Mouse (Mus musculus) hindbrain, embryonic 14.5 days (tissue): Measurements from ENCODE around the gene Brpf1. TPM values are rescaled to one million over a fixed set of nuclear protein-coding genes. Genes with fewer than 3 reads are reported as not detected.
A peak's percentile ranks its signal among the peaks of the same experiment; 100 is the strongest.

ENCODE experiments used
- ATAC-seq: fragments of 200-750 bp; cut with Nextera tagmentation; 2 replicates; pipeline ENCODE4 v1.8.0; 2017; ENCODE audit warnings: moderate number of reproducible peaks, mild to moderate bottlenecking, moderate TSS enrichment, moderate library complexity; ENCODE audit not compliant: low FRiP score
- DNase-seq: peaks from one replicate; pipeline ENCODE4 v3.0.0-alpha.2; 2015; ENCODE audit warnings: low spot score
- H3K27ac ChIP-seq: fragments of 300-500 bp; sonication (generic); 2 replicates; pipeline ENCODE4 v1.5.1; 2014; ENCODE audit warnings: mild to moderate bottlenecking, moderate library complexity
- H3K27me3 ChIP-seq: fragments of 300-500 bp; sonication (generic); 2 replicates; pipeline ENCODE4 v1.6.1; 2014; ENCODE audit warnings: mild to moderate bottlenecking, low read length, mixed read lengths; ENCODE audit not compliant: control insufficient read depth, insufficient read depth
- H3K36me3 ChIP-seq: fragments of 300-500 bp; sonication (generic); replicated peaks from 2 replicates; pipeline ENCODE4 v1.6.1; 2014; ENCODE audit not compliant: control insufficient read depth, insufficient read depth
- H3K4me1 ChIP-seq: fragments of 300-500 bp; sonication (generic); replicated peaks from 2 replicates; pipeline ENCODE4 v1.6.1; 2014; ENCODE audit warnings: antibody characterized with exemption, low read length, mixed read lengths; ENCODE audit not compliant: control insufficient read depth, insufficient read depth
- H3K4me2 ChIP-seq: fragments of 300-500 bp; sonication (generic); replicated peaks from 2 replicates; pipeline ENCODE4 v1.6.1; 2014; ENCODE audit warnings: mild to moderate bottlenecking, moderate library complexity
- H3K4me3 ChIP-seq: fragments of 300-500 bp; sonication (generic); replicated peaks from 2 replicates; pipeline ENCODE4 v1.5.1; 2014; ENCODE audit warnings: mild to moderate bottlenecking, low read length
- H3K9ac ChIP-seq: fragments of 300-500 bp; sonication (generic); 2 replicates; pipeline ENCODE4 v1.6.1; 2014
- H3K9me3 ChIP-seq: fragments of 300-500 bp; sonication (generic); 2 replicates; pipeline ENCODE4 v1.6.1; 2016; ENCODE audit warnings: low read length; ENCODE audit not compliant: control insufficient read depth
- WGBS: fragments of 180-500 bp; shearing (Covaris S2); extraction: QIAGEN DNeasy Blood & Tissue Kit; methylation state at CpG from one replicate; pipeline ENCODE4 v1.1.7; 2014; 5-methylcytosine and 5-hydroxymethylcytosine counted together
- polyA plus RNA-seq: library from polyadenylated mRNA; unstranded; fragments of >200 nt; fragmentation: Nextera tagmentation; extraction: Ambion mirVana; gene quantifications from 2 replicates; pipeline ENCODE4 v1.2.1, GENCODE M21; 2014

Brpf1 gene
- polyA plus RNA-seq, 1 experiment from 2014 or later: 18.1 TPM

DNA sequence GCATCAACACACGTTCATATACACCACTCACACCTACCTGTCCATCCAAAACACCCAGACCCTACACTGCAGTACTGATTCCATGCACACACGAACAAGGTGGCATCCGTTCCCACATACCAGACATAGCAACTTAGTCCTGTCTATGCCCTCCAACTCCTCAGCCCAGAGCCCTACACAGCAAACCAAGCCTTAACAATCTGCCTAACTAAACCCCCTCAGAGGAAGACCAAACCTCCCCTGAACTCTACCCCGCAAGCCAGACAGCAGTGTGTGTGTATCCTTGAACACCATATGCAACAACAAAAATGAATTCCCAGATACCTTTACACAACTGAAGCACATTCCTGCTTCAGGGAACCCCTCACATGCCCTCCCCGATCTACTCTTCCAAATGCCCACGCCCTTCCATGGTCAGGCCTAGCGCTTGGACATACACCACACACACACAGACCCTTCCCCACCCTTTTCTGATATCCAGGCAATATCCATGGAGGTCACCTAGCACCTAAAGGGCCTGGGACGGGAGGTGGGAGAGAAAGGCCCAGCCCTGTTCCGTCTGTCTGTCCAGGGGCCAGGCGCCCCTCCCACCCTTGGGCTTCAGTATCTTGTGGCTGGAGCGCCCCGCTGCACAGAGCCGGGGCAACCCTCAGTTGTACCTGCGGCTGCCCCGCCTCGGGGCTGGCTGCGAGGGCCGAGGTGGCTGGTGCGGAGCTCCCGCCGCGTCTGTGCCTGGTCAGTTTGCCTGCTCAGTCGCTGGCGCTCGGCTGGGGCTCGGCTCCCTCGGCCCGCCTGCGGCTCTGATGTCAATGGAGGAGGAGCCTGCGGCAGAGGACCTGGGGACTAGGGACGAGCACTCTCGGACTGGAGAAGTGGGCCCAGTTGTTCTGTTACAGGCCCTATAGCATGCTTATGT lies 36.5 kb downstream of the Brpf1 start, which contains the start of gene Camk1:
TSS of gene Camk1 (minus strand) at position 808 of the 916 bp plus-strand sequence.
- Histone ChIP-seq H3K36me3 (peaks cover 25% of the 10 kb centered on the region), H3K4me1 (peaks cover 31% of the 10 kb centered on the region), H3K9me3 (no peaks in the 10 kb centered on the region), H3K9ac (peak within 1 kb of the TSS; percentile 82), H3K27ac (peak within 1 kb of the TSS; percentile 29), H3K4me2 (peak within 1 kb of the TSS; percentile 75), H3K4me3 (peak within 1 kb of the TSS; percentile 54), H3K27me3 (no peaks in the 10 kb centered on the region)
- 16% methylated on average over 32 of the region's 32 CpGs for WGBS
- ATAC-seq (peak; percentile 79), DNase-seq (peak; percentile 62)

DNA sequence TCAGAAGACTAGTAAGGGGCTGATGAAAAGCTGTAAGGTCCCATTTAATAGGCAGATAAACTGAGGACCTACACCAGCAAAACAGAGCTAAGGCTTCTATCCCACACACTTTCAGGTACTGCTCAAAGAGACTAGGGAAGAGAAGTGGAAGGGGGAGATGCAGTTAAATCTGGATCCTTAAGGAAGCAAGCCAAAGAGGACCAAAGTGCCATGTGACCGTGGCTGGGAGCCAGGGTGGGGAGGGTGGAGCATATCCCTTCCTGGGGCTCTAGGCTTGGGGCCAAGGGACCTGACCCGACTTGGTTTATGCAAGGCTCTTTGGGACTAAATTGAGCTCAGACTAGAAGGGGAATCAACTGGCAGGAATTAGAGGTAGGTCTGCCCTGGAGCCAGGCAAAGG lies 37.4 kb downstream of the Brpf1 start:
- ATAC-seq: no peak
- Histone ChIP-seq H3K9ac (peak overlapping the region; percentile 82; the same call in 1 of the 2 replicates), H3K36me3 (peaks cover 16% of the 10 kb centered on the region), H3K4me3 (no peak overlapping the region), H3K4me1 (peaks cover 31% of the 10 kb centered on the region), H3K27ac (no peak overlapping the region; the same call in 1 of the 2 replicates), H3K9me3 (no peaks in the 10 kb centered on the region), H3K4me2 (peak overlapping the region; percentile 75), H3K27me3 (no peaks in the 10 kb centered on the region)
- no peak for DNase-seq
- 53% methylated on average over 2 of the region's 2 CpGs for WGBS

DNA sequence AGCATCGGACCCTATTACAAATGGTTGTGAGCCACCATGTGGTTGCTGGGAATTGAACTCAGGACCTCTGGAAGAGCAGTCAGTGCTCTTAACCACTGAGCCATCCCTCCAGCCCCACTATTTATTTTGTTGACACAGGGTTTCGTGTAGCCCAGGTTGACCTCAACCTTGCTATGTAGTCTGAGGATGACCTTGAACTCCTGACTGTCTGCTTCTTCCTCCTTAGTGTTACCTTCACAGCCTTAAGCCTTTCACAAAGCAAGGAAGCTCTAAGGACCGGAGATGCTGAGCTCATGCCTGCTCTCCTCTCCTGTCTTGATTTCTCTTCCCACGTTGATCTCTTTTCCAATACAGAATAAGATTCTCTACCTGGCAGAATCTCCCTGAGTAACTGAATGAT lies 40.0 kb downstream of the Brpf1 start:
- H3K27ac ChIP-seq: no peak overlapping the region
- H3K9ac ChIP-seq: no peak overlapping the region
- H3K4me3 ChIP-seq: no peak overlapping the region
- H3K4me2 ChIP-seq: no peak overlapping the region
- no peaks in the 10 kb centered on the region for H3K27me3 ChIP-seq
- DNase-seq: no peak
- H3K9me3 ChIP-seq: no peaks in the 10 kb centered on the region
- peaks cover 26% of the 10 kb centered on the region for H3K4me1 ChIP-seq
- no peak for ATAC-seq
- no peaks in the 10 kb centered on the region for H3K36me3 ChIP-seq
- 84% methylated on average over 4 of the region's 4 CpGs for WGBS

DNA sequence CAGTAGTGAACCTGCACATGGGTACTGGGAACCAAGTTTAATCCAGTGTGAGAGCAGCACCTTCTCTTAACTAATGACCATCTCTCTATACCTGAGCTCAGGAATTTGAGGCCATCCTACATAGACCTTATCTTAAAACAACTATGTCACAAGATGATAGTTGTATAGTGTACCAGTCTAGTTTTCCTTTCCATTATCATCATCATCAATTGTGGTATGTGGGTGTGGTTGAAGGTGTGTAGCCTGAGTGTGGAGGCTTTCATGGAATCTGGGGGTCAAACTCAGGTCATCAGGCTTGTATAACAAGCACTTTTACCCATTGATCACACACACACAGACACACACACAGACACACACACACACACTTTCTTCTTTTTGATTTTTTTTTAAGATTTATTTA lies 43.6 kb downstream of the Brpf1 start:
- H3K4me1 ChIP-seq: no peaks in the 10 kb centered on the region
- no peak overlapping the region for H3K27ac ChIP-seq
- H3K4me2 ChIP-seq: no peak overlapping the region
- no peaks in the 10 kb centered on the region for H3K9me3 ChIP-seq
- H3K4me3 ChIP-seq: no peak overlapping the region
- H3K36me3 ChIP-seq: no peaks in the 10 kb centered on the region
- DNase-seq (no peak), ATAC-seq (no peak)
- H3K27me3 ChIP-seq: no peaks in the 10 kb centered on the region
- H3K9ac ChIP-seq: no peak overlapping the region

DNA sequence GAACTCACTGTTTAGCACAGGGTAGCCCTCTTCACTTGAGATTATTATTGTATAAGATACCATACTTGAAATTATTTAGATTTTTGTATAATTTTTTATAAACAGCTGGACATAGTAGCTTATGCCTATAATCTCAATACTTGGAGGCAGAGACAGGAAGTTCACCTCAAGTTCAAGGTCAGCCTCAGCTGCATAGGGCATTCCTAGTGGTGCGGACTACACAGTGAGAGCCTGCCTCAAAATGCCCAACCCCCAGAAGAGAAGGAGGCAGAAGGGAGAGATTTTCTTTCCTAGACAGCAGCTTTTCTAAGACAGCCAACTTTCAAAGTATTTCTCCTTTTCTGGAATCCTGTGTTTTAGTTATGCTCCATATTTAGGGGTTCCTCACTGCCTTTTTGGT lies 44.2 kb downstream of the Brpf1 start:
- 100% methylated on average over 1 of the region's 1 CpGs for WGBS
- Histone ChIP-seq H3K27ac (no peak overlapping the region), H3K4me3 (no peak overlapping the region), H3K4me1 (no peaks in the 10 kb centered on the region), H3K36me3 (no peaks in the 10 kb centered on the region), H3K9ac (no peak overlapping the region), H3K27me3 (no peaks in the 10 kb centered on the region), H3K9me3 (no peaks in the 10 kb centered on the region), H3K4me2 (no peak overlapping the region)
- DNase-seq (no peak), ATAC-seq (no peak)

DNA sequence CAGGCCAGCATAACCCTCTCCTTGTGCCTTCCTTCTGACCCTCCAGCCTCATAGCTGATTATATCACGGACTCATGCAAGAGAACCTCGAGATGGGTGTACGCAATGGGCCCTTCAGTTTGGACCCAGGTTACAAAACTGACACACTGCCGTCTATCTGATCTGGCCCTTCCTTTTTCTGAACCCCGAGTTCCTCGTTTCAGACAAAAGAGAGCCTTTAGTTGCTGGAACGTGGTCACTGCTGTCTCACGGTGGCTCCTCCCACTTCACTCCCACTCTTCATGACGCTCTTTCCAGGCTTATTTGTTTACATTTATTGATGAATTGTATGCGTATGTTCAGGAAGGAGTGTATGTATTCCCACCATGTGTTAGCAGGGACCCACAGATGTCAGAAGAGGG lies 44.7 kb downstream of the Brpf1 start:
- no peak overlapping the region for H3K27ac ChIP-seq
- no peak for ATAC-seq
- DNase-seq: no peak
- WGBS: 62% methylated on average over 10 of the region's 10 CpGs
- no peaks in the 10 kb centered on the region for H3K4me1 ChIP-seq
- no peak overlapping the region for H3K9ac ChIP-seq
- H3K27me3 ChIP-seq: no peaks in the 10 kb centered on the region
- H3K4me2 ChIP-seq: no peak overlapping the region
- no peaks in the 10 kb centered on the region for H3K36me3 ChIP-seq
- H3K9me3 ChIP-seq: no peaks in the 10 kb centered on the region
- H3K4me3 ChIP-seq: no peak overlapping the region

DNA sequence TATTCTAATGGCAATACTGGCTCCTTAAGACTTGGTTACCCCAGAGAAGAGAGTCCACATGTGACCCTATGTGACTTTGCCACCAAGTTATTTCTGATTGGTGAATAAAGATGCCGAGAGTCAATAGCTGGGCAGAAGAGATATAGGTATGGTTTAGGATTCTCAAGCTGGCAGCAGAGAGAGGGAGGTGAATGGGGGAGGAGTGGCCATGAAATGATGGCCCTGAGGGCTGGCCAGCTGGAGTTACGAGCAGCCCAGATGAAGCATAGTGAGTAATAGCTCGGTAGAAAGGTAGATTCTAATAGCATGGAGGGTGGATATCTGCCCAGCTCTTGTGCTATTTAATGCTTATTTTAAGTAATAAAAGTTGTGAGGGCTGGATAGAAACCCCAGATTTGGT lies 45.9 kb downstream of the Brpf1 start:
- no peak overlapping the region for H3K27ac ChIP-seq
- no peak overlapping the region for H3K4me3 ChIP-seq
- WGBS: 75% methylated on average over 3 of the region's 3 CpGs
- no peak overlapping the region for H3K9ac ChIP-seq
- H3K27me3 ChIP-seq: no peaks in the 10 kb centered on the region
- H3K4me2 ChIP-seq: no peak overlapping the region
- ATAC-seq (no peak), DNase-seq (no peak)
- no peaks in the 10 kb centered on the region for H3K9me3 ChIP-seq
- H3K4me1 ChIP-seq: no peaks in the 10 kb centered on the region
- no peaks in the 10 kb centered on the region for H3K36me3 ChIP-seq

DNA sequence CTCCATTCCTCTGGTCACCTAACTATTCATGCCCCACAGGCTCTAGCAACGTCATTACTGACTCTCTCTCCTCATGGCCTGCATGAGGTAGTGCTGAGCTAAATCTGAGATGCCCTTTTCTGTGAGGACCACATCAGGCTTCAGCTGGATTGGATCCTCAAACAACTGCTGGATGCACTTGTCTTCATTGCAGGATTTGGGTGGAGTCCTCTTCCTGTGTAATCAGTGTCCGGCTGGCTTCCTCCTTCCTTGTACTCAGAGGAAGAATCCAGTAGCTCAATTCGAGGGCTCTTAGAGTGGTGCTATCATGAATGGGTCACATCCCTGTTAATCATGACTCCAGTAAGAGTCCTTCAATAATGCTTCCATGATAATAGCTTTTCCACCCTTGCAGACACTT lies 46.8 kb downstream of the Brpf1 start:
- Histone ChIP-seq H3K4me3 (no peak overlapping the region), H3K36me3 (no peaks in the 10 kb centered on the region), H3K27ac (no peak overlapping the region), H3K9ac (no peak overlapping the region), H3K9me3 (no peaks in the 10 kb centered on the region), H3K27me3 (no peaks in the 10 kb centered on the region), H3K4me1 (no peaks in the 10 kb centered on the region), H3K4me2 (no peak overlapping the region)
- ATAC-seq: no peak
- DNase-seq: no peak
- 78% methylated on average over 3 of the region's 3 CpGs for WGBS

DNA sequence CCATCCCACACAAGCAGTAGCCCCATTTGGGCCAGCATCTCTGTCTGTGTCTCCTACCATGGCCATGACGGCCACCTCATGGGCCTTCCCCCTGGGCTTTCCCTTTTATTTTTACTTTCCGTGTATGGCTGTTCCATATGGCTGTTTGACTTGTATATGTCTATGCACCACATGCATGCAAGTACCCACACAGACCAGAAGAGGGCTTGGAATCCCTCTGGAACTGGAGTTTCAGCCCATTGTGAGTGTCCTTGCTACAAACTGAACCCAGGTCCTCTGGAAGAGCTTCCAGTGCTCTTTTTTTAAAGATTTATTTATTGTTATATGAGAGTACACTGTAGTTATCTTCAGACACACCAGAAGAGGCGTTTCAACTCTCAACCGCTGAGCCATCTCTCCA lies 54.5 kb downstream of the Brpf1 start:
- no peaks in the 10 kb centered on the region for H3K4me1 ChIP-seq
- H3K4me2 ChIP-seq: no peak overlapping the region
- H3K36me3 ChIP-seq: peaks cover 6% of the 10 kb centered on the region
- no peaks in the 10 kb centered on the region for H3K9me3 ChIP-seq
- H3K9ac ChIP-seq: no peak overlapping the region
- H3K27me3 ChIP-seq: no peaks in the 10 kb centered on the region
- ATAC-seq (no peak), DNase-seq (no peak)
- 75% methylated on average over 4 of the region's 4 CpGs for WGBS
- H3K4me3 ChIP-seq: no peak overlapping the region
- H3K27ac ChIP-seq: no peak overlapping the region
